Mouse (Mus musculus) kidney, postnatal 0 days (tissue): ENCODE measurements at regions not wholly inside any gene's neighbourhood (a gene's known extent, or its start where the extent isn't known, plus 50 kb on each side); places are given as distances from the start of the nearest gene placed in this dataset.

Experiments used
- ATAC-seq: fragments of 200-750 bp; cut with Nextera tagmentation; replicated peaks from 2 replicates; pipeline ENCODE4 v1.8.0; 2017; ENCODE audit warnings: low read depth, moderate number of reproducible peaks, moderate TSS enrichment, moderate library complexity; ENCODE audit not compliant: low FRiP score
- DNase-seq: peaks from one replicate; pipeline ENCODE4 v3.0.0-alpha.2; 2016; ENCODE audit warnings: low spot score
- H3K27ac ChIP-seq: fragments of 300-500 bp; sonication (generic); 2 replicates; pipeline ENCODE4 v1.5.1; 2014; ENCODE audit warnings: mild to moderate bottlenecking
- H3K27me3 ChIP-seq: fragments of 300-500 bp; sonication (generic); 2 replicates; pipeline ENCODE4 v1.6.1; 2014; ENCODE audit warnings: low read length, mixed read lengths; ENCODE audit not compliant: insufficient read depth
- H3K36me3 ChIP-seq: fragments of 300-500 bp; sonication (generic); 2 replicates; pipeline ENCODE4 v1.6.1; 2014; ENCODE audit warnings: low read length, mixed read lengths; ENCODE audit not compliant: insufficient read depth
- H3K4me1 ChIP-seq: fragments of 300-500 bp; sonication (generic); replicated peaks from 2 replicates; pipeline ENCODE4 v1.6.1; 2014; ENCODE audit warnings: antibody characterized with exemption, low read length, mixed read lengths; ENCODE audit not compliant: insufficient read depth
- H3K4me2 ChIP-seq: fragments of 300-500 bp; sonication (generic); 2 replicates; pipeline ENCODE4 v1.6.1; 2014; ENCODE audit warnings: mild to moderate bottlenecking, low read length, moderate library complexity, mixed read lengths
- H3K4me3 ChIP-seq: fragments of 300-500 bp; sonication (generic); replicated peaks from 2 replicates; pipeline ENCODE4 v1.5.1; 2014; ENCODE audit warnings: low read depth, low read length
- H3K9ac ChIP-seq: fragments of 300-500 bp; sonication (generic); 2 replicates; pipeline ENCODE4 v1.6.1; 2014; ENCODE audit warnings: low read depth, low read length
- H3K9me3 ChIP-seq: fragments of 300-500 bp; sonication (generic); replicated peaks from 2 replicates; pipeline ENCODE4 v1.6.1; 2016; ENCODE audit warnings: low read length, inconsistent platforms, mixed read lengths
- CTCF ChIP-seq: IDR thresholded peaks from 2 replicates; pipeline ENCODE4 v1.5.1; 2016; ENCODE audit warnings: antibody characterized with exemption, low read depth, mild to moderate bottlenecking, moderate library complexity
- WGBS: fragments of 180-500 bp; shearing (Covaris S2); extraction: QIAGEN DNeasy Blood & Tissue Kit; methylation state at CpG from one replicate; pipeline ENCODE4 v1.1.7; 2014; 5-methylcytosine and 5-hydroxymethylcytosine counted together

DNA sequence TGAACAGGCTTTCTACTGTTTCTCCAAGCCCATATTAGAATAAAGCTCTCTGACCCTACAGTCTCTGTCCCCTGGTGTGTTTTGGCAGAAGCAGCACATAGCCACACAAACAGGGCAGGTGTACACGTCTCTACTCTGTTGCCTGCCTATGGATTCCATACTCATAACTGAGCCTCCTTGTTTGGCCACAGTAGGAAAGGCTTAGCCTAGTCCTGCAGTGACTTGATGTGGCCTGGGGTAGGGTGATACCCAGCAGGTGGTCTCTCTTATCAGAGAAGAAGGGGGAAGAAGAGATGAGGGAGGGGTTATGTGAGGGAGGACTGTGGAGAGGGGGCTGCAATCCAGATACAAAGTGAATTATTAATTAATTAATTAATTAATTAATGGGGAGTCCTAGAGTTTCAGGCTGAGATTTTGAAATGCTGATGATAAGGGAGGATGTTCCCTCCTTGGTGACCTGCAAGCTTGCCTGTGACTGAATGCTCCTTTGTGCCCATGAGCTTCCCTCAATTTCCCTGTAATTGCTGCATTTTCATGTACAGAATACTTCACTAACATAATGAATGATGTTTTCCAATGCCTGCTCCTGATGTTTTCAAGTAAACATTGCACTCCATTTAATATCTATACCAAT is 402.7 kb upstream of the Lrrc3b start:
- no peaks in the 10 kb centered on the region for H3K4me1 ChIP-seq
- H3K9ac ChIP-seq = no peak overlapping the region
- no peak overlapping the region for H3K4me3 ChIP-seq
- no peak for DNase-seq
- 86% methylated on average over 1 of the region's 1 CpGs for WGBS
- no peaks in the 10 kb centered on the region for H3K27me3 ChIP-seq
- no peak overlapping the region for H3K4me2 ChIP-seq
- H3K27ac ChIP-seq = no peak overlapping the region
- no peaks in the 10 kb centered on the region for H3K36me3 ChIP-seq
- TF ChIP-seq CTCF = no peak
- no peak for ATAC-seq
- no peaks in the 10 kb centered on the region for H3K9me3 ChIP-seq

DNA sequence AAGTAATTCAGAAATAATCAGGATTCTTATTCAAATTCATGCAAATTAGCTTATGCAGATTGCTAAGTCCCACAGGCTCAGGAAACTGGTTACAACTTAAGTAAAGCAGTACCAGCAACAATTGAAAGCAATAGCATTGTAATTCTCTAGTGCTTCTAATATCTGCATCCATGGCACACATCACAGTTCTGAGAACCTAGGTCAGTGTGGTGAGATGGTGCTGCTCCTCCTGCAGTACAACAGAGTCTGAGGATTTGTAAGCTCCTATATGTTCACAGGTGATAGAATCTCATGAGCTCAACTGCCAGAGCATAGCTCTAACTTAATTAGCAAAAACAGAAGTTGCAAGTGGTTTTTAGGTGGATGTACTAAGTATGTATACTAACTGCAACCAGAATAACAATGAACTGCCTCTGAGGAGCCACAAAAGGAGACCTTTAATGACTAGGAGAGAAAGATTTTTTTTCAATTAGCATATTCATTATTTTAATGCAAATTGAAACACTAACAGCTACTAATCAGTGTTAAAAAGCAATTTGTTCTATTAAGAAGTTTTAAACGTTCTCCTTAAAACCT is 403.3 kb upstream of the Lrrc3b start:
- WGBS = 57% methylated on average over 1 of the region's 1 CpGs
- H3K4me1 ChIP-seq = no peaks in the 10 kb centered on the region
- no peaks in the 10 kb centered on the region for H3K27me3 ChIP-seq
- no peak overlapping the region for H3K27ac ChIP-seq
- H3K9me3 ChIP-seq = no peaks in the 10 kb centered on the region
- no peak for TF ChIP-seq CTCF
- H3K36me3 ChIP-seq = no peaks in the 10 kb centered on the region
- H3K9ac ChIP-seq = no peak overlapping the region
- no peak for DNase-seq
- ATAC-seq = no peak
- H3K4me2 ChIP-seq = no peak overlapping the region
- no peak overlapping the region for H3K4me3 ChIP-seq

DNA sequence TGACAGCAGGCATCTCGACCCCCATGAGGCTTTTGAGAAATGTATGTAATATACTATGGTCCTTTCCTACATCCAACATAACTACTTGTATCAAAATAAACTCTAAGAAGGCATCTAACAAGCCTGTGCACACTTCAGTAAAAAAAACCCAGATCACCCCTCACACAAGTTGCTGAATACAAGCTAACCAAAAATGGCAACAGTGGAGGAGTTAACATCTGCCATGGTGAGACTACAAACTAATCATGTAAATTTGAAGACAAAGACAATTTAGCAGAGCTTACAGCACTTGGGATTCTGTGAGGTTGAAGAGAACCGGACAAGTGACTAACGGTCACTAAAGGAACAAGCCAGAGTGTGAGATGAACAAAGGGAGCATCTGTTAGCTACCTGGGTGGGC is 380.6 kb upstream of the Ngly1 start:
- no peak overlapping the region for H3K4me3 ChIP-seq
- no peak overlapping the region for H3K9ac ChIP-seq
- H3K9me3 ChIP-seq = no peaks in the 10 kb centered on the region
- DNase-seq = no peak
- no peak for ATAC-seq
- WGBS = 68% methylated on average over 3 of the region's 3 CpGs
- no peaks in the 10 kb centered on the region for H3K27me3 ChIP-seq
- no peak overlapping the region for H3K4me2 ChIP-seq
- no peaks in the 10 kb centered on the region for H3K36me3 ChIP-seq
- TF ChIP-seq CTCF = no peak
- H3K27ac ChIP-seq = no peak overlapping the region
- no peaks in the 10 kb centered on the region for H3K4me1 ChIP-seq

DNA sequence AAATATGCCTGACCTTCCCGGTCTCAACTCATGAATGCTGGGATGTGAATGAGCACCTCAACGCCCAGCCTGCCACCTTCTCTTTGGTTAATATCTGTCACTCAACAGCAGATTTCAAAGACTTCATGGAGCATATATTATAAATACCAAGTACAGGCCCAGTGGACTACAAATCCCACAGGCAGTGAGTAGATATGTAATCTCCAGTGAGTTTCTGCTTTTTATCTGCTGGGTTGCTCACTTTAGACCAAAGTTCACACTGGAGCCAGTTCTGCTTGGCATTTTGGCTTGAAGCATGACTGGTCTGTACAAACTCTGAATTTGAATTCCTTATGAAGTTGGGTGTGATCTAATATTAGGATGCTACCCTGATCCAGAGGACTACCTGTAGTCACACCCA is 377.1 kb upstream of the Ngly1 start:
- H3K9me3 ChIP-seq = no peaks in the 10 kb centered on the region
- no peak for DNase-seq
- TF ChIP-seq CTCF = no peak
- no peak for ATAC-seq
- no peaks in the 10 kb centered on the region for H3K27me3 ChIP-seq
- H3K4me2 ChIP-seq = no peak overlapping the region
- no peaks in the 10 kb centered on the region for H3K36me3 ChIP-seq
- no peaks in the 10 kb centered on the region for H3K4me1 ChIP-seq
- no peak overlapping the region for H3K27ac ChIP-seq
- H3K4me3 ChIP-seq = no peak overlapping the region
- H3K9ac ChIP-seq = no peak overlapping the region
- 94% methylated on average over 2 of the region's 2 CpGs for WGBS

DNA sequence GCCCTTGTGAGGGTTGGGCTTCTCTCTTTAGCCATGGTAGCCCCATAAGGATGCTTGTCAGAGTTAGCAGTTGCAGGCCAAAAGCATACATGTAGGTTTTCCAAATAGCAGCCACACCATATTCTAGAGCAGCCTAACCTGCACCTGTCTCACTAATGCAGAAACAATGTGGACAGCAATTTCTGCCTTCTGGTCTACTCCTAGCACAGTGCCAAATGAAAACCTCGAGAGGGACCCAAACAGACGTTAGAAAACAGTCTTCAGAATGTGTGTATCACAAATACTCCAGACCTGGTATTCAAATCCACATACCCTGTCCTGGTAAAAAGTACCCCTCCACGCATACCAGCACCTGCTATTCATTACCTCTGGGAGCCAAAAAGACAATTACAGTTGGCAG is 368.9 kb upstream of the Ngly1 start:
- 75% methylated on average over 3 of the region's 3 CpGs for WGBS
- ATAC-seq = no peak
- Histone ChIP-seq H3K9ac (no peak overlapping the region), H3K9me3 (no peaks in the 10 kb centered on the region), H3K4me2 (no peak overlapping the region), H3K27ac (no peak overlapping the region), H3K36me3 (no peaks in the 10 kb centered on the region), H3K4me3 (no peak overlapping the region), H3K27me3 (no peaks in the 10 kb centered on the region), H3K4me1 (no peaks in the 10 kb centered on the region)
- DNase-seq = no peak
- TF ChIP-seq CTCF = no peak

DNA sequence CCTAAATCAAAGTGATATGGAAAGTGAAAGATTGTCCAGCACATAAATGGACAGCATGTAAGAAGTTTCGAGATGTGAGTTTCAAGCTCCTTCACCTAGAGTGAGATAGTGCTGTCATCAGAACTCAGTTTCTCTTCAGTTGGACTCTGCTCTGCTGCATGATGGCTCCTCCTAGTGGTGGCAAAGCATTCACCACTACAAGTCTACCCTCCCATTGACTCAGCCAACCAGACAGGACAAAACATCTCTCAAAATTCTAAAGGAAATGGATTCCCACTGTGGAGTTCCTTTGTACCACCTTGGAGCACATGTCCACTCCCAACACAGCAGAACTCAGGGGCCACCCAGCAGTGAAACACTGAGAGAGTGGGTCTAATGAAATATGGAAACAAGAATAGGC is 367.8 kb upstream of the Ngly1 start:
- Histone ChIP-seq H3K9me3 (no peaks in the 10 kb centered on the region), H3K4me3 (no peak overlapping the region), H3K27me3 (no peaks in the 10 kb centered on the region), H3K4me2 (no peak overlapping the region), H3K27ac (no peak overlapping the region), H3K4me1 (no peaks in the 10 kb centered on the region), H3K36me3 (no peaks in the 10 kb centered on the region), H3K9ac (no peak overlapping the region)
- TF ChIP-seq CTCF = peak; percentile 72
- DNase-seq = peak; percentile 31
- no peak for ATAC-seq
- WGBS = 42% methylated on average over 1 of the region's 1 CpGs
